Comparison of ENCODE assay signal across 11 mouse cellular contexts in genomic region chr14:76474165-76474564, GRCm38 (mm10). TPM values are rescaled to one million over a fixed set of nuclear protein-coding genes. Genes with fewer than 3 reads are reported as not detected.
DNase-seq lines count a peak whose midpoint lies in the region; ATAC-seq and TF ChIP-seq lines count a peak whose summit lies in the region.
"Had no signal": no experiment of that assay in that cellular context is flagged by ENCODE, and none has a peak within 500 bp of the region (broad histone marks: within the 10 kb centered on the region; RNA-seq: fewer than 3 reads in every experiment).

No protein-coding gene starts in this region.

- no peak overlapping the region for H3K9ac ChIP-seq in lung, postnatal 0 days (replicated peaks; ENCODE audit: low read depth)
- H3K9ac ChIP-seq: forebrain, embryonic 12.5 days; stomach, embryonic 15.5 days had no signal

- H3K4me2 ChIP-seq in lung, postnatal 0 days (replicated peaks; ENCODE audit: low read depth, low read length), result no peak overlapping the region
- H3K4me2 ChIP-seq: forebrain, embryonic 12.5 days; stomach, embryonic 15.5 days had no signal

- WGBS in lung, postnatal 0 days, result 52% methylated on average over 1 of the region's 1 CpGs

- H3K4me1 ChIP-seq in lung, postnatal 0 days (ENCODE audit: insufficient read depth, low read depth, low read length), result 0 out of 2 replicates have a peak, but pooled peaks cover 2% of the 10 kb centered on the region
- H3K4me1 ChIP-seq: forebrain, embryonic 12.5 days had no signal

- peak; percentile 66 for TF ChIP-seq CTCF in gastrocnemius, adult 2 months (IDR thresholded peaks at IDR 0.05)
- TF ChIP-seq CTCF in lung, postnatal 0 days (IDR thresholded peaks at IDR 0.05), result peak; percentile 60

- H3K9me3 ChIP-seq in lung, postnatal 0 days (ENCODE audit: low read length), result no peaks in the 10 kb centered on the region
- H3K9me3 ChIP-seq: forebrain, embryonic 12.5 days; heart, embryonic 10.5 days; stomach, embryonic 15.5 days had no signal

- no peak for DNase-seq in gastrocnemius, adult 2 months
- no peak for DNase-seq in gastrocnemius, adult 18-20 months (ENCODE audit: low spot score)
- DNase-seq in lung, postnatal 0 days (ENCODE audit: low spot score), result no peak
- DNase-seq in lung, adult 18-20 months, result no peak
- DNase-seq in MEL-GATA-1-ER (ENCODE audit: extremely low read depth, low read depth), result peak; percentile 39
- peak; percentile 59 for DNase-seq in lung, postnatal 36 days
- DNase-seq in layer of hippocampus, postnatal 25 days (ENCODE audit: extremely low spot score in 1 of 2, low spot score in 1 of 2), result no peak
- DNase-seq in cerebellum, postnatal 4 days (ENCODE audit: low spot score in 2 of 2), result no peak

- no peaks in the 10 kb centered on the region for H3K27me3 ChIP-seq in lung, postnatal 0 days (replicated peaks; ENCODE audit: insufficient read depth, low read length)
- H3K27me3 ChIP-seq: forebrain, embryonic 12.5 days; stomach, embryonic 15.5 days had no signal

- H3K36me3 ChIP-seq in lung, postnatal 0 days (ENCODE audit: insufficient read depth, low read length), result no peaks in the 10 kb centered on the region
- H3K36me3 ChIP-seq: heart, embryonic 10.5 days had no signal

- H3K4me3 ChIP-seq in gastrocnemius, adult 2 months, result no peak overlapping the region
- H3K4me3 ChIP-seq in lung, postnatal 0 days (ENCODE audit: low read depth, low read length), result no peak overlapping the region
- H3K4me3 ChIP-seq: forebrain, embryonic 12.5 days; heart, embryonic 10.5 days; stomach, embryonic 15.5 days had no signal

- intact Hi-C loops in gastrocnemius, adult 2 months (cut with DNase I), result loop anchor here (10.0 kb wide), 2 partner anchors 259 to 599 kb away; no protein-coding TSS in a partner anchor

- no peak for TF ChIP-seq EP300 in lung, postnatal 0 days (IDR thresholded peaks at IDR 0.05)

- no peak overlapping the region for H3K27ac ChIP-seq in gastrocnemius, adult 2 months
- H3K27ac ChIP-seq in lung, postnatal 0 days (ENCODE audit: low read length), result no peak overlapping the region
- H3K27ac ChIP-seq: forebrain, embryonic 12.5 days; heart, embryonic 10.5 days; stomach, embryonic 15.5 days had no signal

- no peak for ATAC-seq in lung, postnatal 0 days

RNA-seq across cellular contexts. Expression of gene Tsc22d1, which starts 59.4 kb away (rescaled TPM):
- total RNA-seq in gastrocnemius, adult 2 months (2021), result 100 to 1,000 TPM; 131 to 151 TPM
- 100 to 1,000 TPM; 110 to 142 TPM for total RNA-seq in gastrocnemius, adult 18-20 months (2021)
- 534 and 635 TPM in 2 replicates for polyA plus RNA-seq in lung, postnatal 0 days (2015; fragmentation: Nextera tagmentation; extraction: Ambion mirVana)
- total RNA-seq in layer of hippocampus, postnatal 25 days (2021), result 100 to 1,000 TPM; 493 to 570 TPM

Comparison
In these comparisons a context has a peak if more than half of its experiments do, and no peak if none do; other contexts are left out.
1. DNase-seq: peak in MEL-GATA-1-ER (single experiment) and lung, postnatal 36 days (single experiment); none in gastrocnemius, adult 2 months (single experiment), gastrocnemius, adult 18-20 months (single experiment), lung, postnatal 0 days (single experiment), lung, adult 18-20 months (0 of 2), layer of hippocampus, postnatal 25 days (0 of 2) and cerebellum, postnatal 4 days (0 of 2).